9 mouse cellular contexts compared by ENCODE assay signal in the genomic region with DNA sequence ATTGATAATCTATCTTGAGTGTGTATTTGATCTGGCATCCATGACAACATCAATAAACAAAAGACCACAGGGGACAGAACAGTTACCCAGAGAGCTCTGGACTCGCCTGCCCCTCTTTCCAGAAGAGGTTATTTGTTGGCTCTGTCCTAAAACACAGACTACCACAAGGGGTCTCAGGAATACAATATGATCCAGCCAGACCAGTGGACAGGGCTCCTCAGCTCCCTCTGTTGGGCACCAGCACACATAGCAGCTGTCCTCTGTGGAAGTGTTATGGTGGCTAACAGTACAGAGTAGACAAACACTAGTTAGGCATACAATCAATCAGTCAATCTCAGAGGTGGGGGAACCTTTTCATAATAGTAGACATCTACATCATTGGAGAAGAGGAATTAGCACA. TPM values are rescaled to one million over a fixed set of nuclear protein-coding genes. Genes with fewer than 3 reads are reported as not detected.
A peak's percentile ranks its signal among the peaks of the same experiment; 100 is the strongest.
DNase-seq lines count a peak whose midpoint lies in the region; ATAC-seq and TF ChIP-seq lines count a peak whose summit lies in the region.
"Had no signal": no experiment of that assay in that cellular context is flagged by ENCODE, and none has a peak within 500 bp of the region (broad histone marks: within the 10 kb centered on the region; RNA-seq: fewer than 3 reads in every experiment).

No protein-coding gene starts in this region.

- TF ChIP-seq POLR2A in liver, adult 2 months (IDR thresholded peaks at IDR 0.05; ENCODE audit: extremely low read depth, insufficient read depth, low read length) = no peak

- no peaks in the 10 kb centered on the region for H3K79me2 ChIP-seq in liver, adult 2 months (ENCODE audit: control insufficient read depth, insufficient read depth, low read length)

- no peak overlapping the region for H3K4me2 ChIP-seq in kidney, embryonic 15.5 days
- no peak overlapping the region for H3K4me2 ChIP-seq in heart, embryonic 16.5 days (ENCODE audit: low read depth, low read length)
- H3K4me2 ChIP-seq: neural tube, embryonic 12.5 days had no signal

- TF ChIP-seq CTCF in liver, adult 2 months (IDR thresholded peaks at IDR 0.05; ENCODE audit: low read depth, low read length) = peak; percentile 95

- 33% methylated on average over 1 of the region's 1 CpGs for WGBS in kidney, embryonic 15.5 days
- 48% methylated on average over 1 of the region's 1 CpGs for WGBS in heart, embryonic 16.5 days
- WGBS in liver, adult 2 months = 73% methylated on average over 1 of the region's 1 CpGs

- H3K27me3 ChIP-seq in kidney, embryonic 15.5 days = no peaks in the 10 kb centered on the region
- H3K27me3 ChIP-seq in heart, embryonic 16.5 days (ENCODE audit: control insufficient read depth, insufficient read depth, low read length) = no peaks in the 10 kb centered on the region
- H3K27me3 ChIP-seq in liver, adult 2 months (ENCODE audit: control insufficient read depth, insufficient read depth, low read length) = no peaks in the 10 kb centered on the region
- H3K27me3 ChIP-seq: neural tube, embryonic 12.5 days had no signal

- H3K9ac ChIP-seq in kidney, embryonic 15.5 days = no peak overlapping the region
- H3K9ac ChIP-seq in heart, embryonic 16.5 days (ENCODE audit: low read length) = no peak overlapping the region
- H3K9ac ChIP-seq in liver, adult 2 months (ENCODE audit: low read depth, low read length) = no peak overlapping the region
- H3K9ac ChIP-seq: neural tube, embryonic 12.5 days had no signal

- no peak overlapping the region for H3K4me3 ChIP-seq in kidney, embryonic 15.5 days (replicated peaks)
- no peak overlapping the region for H3K4me3 ChIP-seq in heart, embryonic 16.5 days (ENCODE audit: low read length)
- H3K4me3 ChIP-seq in liver, adult 2 months (ENCODE audit: insufficient read depth, low read depth, low read length) = no peak overlapping the region
- H3K4me3 ChIP-seq: neural tube, embryonic 12.5 days had no signal

- peaks cover 6% of the 10 kb centered on the region; the same call in 1 of the 2 replicates for H3K4me1 ChIP-seq in kidney, embryonic 15.5 days
- H3K4me1 ChIP-seq in heart, embryonic 16.5 days (ENCODE audit: control insufficient read depth, insufficient read depth, low read length) = no peaks in the 10 kb centered on the region
- H3K4me1 ChIP-seq in liver, adult 2 months (ENCODE audit: control insufficient read depth, insufficient read depth, low read length) = no peaks in the 10 kb centered on the region

- no peak; the same call in 1 of the 2 replicates for ATAC-seq in kidney, embryonic 15.5 days (replicated peaks; ENCODE audit: low FRiP score)
- 0 out of 2 replicates have a peak, but pooled peaks have one; percentile 28 for ATAC-seq in heart, embryonic 16.5 days (replicated peaks; ENCODE audit: extremely low read depth, insufficient read depth, low FRiP score)

- H3K9me3 ChIP-seq in kidney, embryonic 15.5 days (replicated peaks) = no peaks in the 10 kb centered on the region
- no peaks in the 10 kb centered on the region for H3K9me3 ChIP-seq in heart, embryonic 16.5 days (replicated peaks; ENCODE audit: control insufficient read depth, low read length)
- H3K9me3 ChIP-seq: neural tube, embryonic 12.5 days had no signal

- no peaks in the 10 kb centered on the region for H3K36me3 ChIP-seq in kidney, embryonic 15.5 days
- H3K36me3 ChIP-seq in heart, embryonic 16.5 days (ENCODE audit: control insufficient read depth, insufficient read depth) = no peaks in the 10 kb centered on the region
- H3K36me3 ChIP-seq in liver, adult 2 months (ENCODE audit: control insufficient read depth, insufficient read depth, low read length) = no peaks in the 10 kb centered on the region
- H3K36me3 ChIP-seq: neural tube, embryonic 12.5 days had no signal

- peak; percentile 43 for DNase-seq in kidney, adult 11 months
- DNase-seq in ES-CJ7 (ENCODE audit: low read depth, low spot score) = peak; percentile 86
- DNase-seq in c-Kit-positive CD71-positive TER-119-negative erythroid progenitor cells, embryonic 14.5 days (ENCODE audit: low read depth) = peak; percentile 33
- peak; percentile 41 for DNase-seq in liver, adult 2 months (ENCODE audit: extremely low read depth, low read depth, low spot score)
- DNase-seq in retina, adult 2 months (ENCODE audit: low read depth, low spot score) = peak; percentile 23
- DNase-seq in urinary bladder, adult 2 months (ENCODE audit: low spot score) = no peak

- no peak overlapping the region for H3K27ac ChIP-seq in kidney, embryonic 15.5 days
- no peak overlapping the region for H3K27ac ChIP-seq in heart, embryonic 16.5 days (ENCODE audit: low read length)
- H3K27ac ChIP-seq in liver, adult 2 months (replicated peaks; ENCODE audit: insufficient read depth, low read depth, low read length) = no peak overlapping the region
- H3K27ac ChIP-seq: neural tube, embryonic 12.5 days had no signal

RNA-seq across cellular contexts. Expression of gene Atxn1, which starts 12.1 kb away (rescaled TPM):
- polyA plus RNA-seq in kidney, embryonic 15.5 days (2015; fragmentation: Nextera tagmentation; extraction: Ambion mirVana) = 6.3 and 7.0 TPM in 2 replicates
- 7.2 and 7.7 TPM in 2 replicates for polyA plus RNA-seq in heart, embryonic 16.5 days (2015; fragmentation: Nextera tagmentation; extraction: Ambion mirVana)
- 7.8 and 8.7 TPM in 2 replicates for total RNA-seq in liver, adult 2 months (2014; rRNA removed)
- polyA plus RNA-seq in liver, adult 2 months (2012; rRNA removed) = 7.7 and 8.3 TPM in 2 replicates
- 12.4 and 17.5 TPM in 2 replicates for polyA plus RNA-seq in urinary bladder, adult 2 months (2012; rRNA removed)
